Mouse (Mus musculus) bone marrow macrophage, adult 2 months (primary cell): ENCODE data around the gene Tnfrsf18.

ENCODE experiments used
- CTCF ChIP-seq: IDR thresholded peaks from 2 replicates; pipeline ENCODE4 v1.5.1; 2012; ENCODE audit warnings: low read depth, mild to moderate bottlenecking, low read length, moderate library complexity
- POLR2A ChIP-seq: IDR thresholded peaks from 2 replicates; pipeline ENCODE4 v1.6.1; 2012; ENCODE audit warnings: mild to moderate bottlenecking, low read depth, low read length, borderline replicate concordance

- TF ChIP-seq POLR2A (no peak), CTCF (no peak)
These were observed at the start of gene Tnfrsf18 for GRCm38 (mm10) chr4:156026013-156026412.
